Mouse (Mus musculus): ENCODE measurements around the gene Sec24d. TPM values are rescaled to one million over a fixed set of nuclear protein-coding genes. Genes with fewer than 3 reads are reported as not detected.

The Sec24d gene
- polyA plus RNA-seq, 1 experiment from 2014 or later = 56.0 TPM

GRCm38 (mm10) chr3:123258709-123259108, 8.5 kb upstream of the Sec24d start:
- Histone ChIP-seq H3K27ac (no peak overlapping the region), H3K9me3 (no peaks in the 10 kb centered on the region)
- 68% methylated on average over 4 of the region's 4 CpGs for WGBS

GRCm38 (mm10) chr3:123264706-123265105, 2.5 kb upstream of the Sec24d start:
- H3K27me3 ChIP-seq (ENCODE audit: insufficient read depth, poor library complexity, severe bottlenecking) = no peaks in the 10 kb centered on the region
- H3K4me1 ChIP-seq = peaks cover 8% of the 10 kb centered on the region
- H3K36me3 ChIP-seq = peaks cover 3% of the 10 kb centered on the region
- DNase-seq (ENCODE audit: low spot score) = no peak
- peak overlapping the region; percentile 48 for H3K4me3 ChIP-seq
- peak overlapping the region; percentile 74; the same call in 1 of the 2 replicates for H3K27ac ChIP-seq
- H3K9me3 ChIP-seq = no peaks in the 10 kb centered on the region
- 50% methylated on average over 6 of the region's 6 CpGs for WGBS

More at GRCm38 (mm10) chr3:123258709-123259108, 8.5 kb upstream of the Sec24d start:
- H3K36me3 ChIP-seq = no peaks in the 10 kb centered on the region
- H3K27me3 ChIP-seq (ENCODE audit: insufficient read depth, poor library complexity, severe bottlenecking) = no peaks in the 10 kb centered on the region
- H3K4me1 ChIP-seq = peaks cover 5% of the 10 kb centered on the region; the same call in 1 of the 2 replicates
- H3K4me3 ChIP-seq = no peak overlapping the region
- DNase-seq (ENCODE audit: low spot score) = no peak

GRCm38 (mm10) chr3:123267741-123268201, 516 bp downstream of the Sec24d start:
- Histone ChIP-seq H3K27me3 (ENCODE audit: insufficient read depth, poor library complexity, severe bottlenecking) (no peaks in the 10 kb centered on the region), H3K4me1 (peaks cover 8% of the 10 kb centered on the region), H3K9me3 (no peaks in the 10 kb centered on the region), H3K36me3 (peaks cover 33% of the 10 kb centered on the region), H3K27ac (peak overlapping the region; percentile 93), H3K4me3 (peak overlapping the region; percentile 96)
- DNase-seq (ENCODE audit: low spot score) = peak; percentile 84
- 0% methylated on average over 25 of the region's 25 CpGs for WGBS

DNA sequence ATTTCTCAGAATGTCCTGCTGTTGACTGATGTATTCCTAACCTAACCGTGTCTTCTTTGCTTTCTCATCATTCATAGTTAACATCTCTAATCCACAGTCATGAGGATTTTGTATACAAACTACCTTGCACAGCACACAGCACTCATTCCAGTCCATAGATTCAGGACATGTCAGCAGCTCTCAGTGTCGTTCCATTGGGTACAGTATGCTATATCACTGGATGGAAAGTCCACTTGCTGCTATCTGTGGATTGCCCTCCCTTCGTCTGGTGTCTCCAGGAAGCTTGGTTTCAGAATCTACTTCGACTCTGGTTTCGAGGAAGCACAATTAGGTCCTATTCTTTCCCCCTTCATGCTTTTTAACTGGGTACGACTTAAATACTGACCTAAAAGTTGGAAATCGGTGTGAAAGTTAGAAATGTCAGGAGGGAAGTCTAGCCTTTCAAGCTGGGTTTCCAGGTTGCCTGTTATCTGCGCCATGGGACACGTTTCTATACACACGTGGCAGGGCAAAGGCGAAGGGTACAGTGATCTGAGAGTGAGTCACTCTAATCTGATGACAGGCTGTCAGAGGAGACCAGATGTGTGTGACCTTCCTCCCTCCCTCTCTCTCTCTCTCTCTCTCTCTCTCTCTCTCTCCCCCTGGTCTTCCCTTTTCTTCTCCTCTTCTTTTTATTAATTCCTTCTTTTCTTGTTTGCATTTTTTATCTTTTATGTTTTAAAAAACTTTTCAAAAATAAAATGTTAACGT, 15.8 kb downstream of the Sec24d start:
- no peak for DNase-seq (ENCODE audit: low spot score)
- Histone ChIP-seq H3K4me1 (peaks cover 17% of the 10 kb centered on the region), H3K9me3 (no peaks in the 10 kb centered on the region), H3K27me3 (ENCODE audit: insufficient read depth, poor library complexity, severe bottlenecking) (no peaks in the 10 kb centered on the region), H3K4me3 (no peak overlapping the region), H3K27ac (peak overlapping the region; percentile 52; the same call in 1 of the 2 replicates), H3K36me3 (peaks cover 81% of the 10 kb centered on the region)
- WGBS = 50% methylated on average over 12 of the region's 12 CpGs

DNA sequence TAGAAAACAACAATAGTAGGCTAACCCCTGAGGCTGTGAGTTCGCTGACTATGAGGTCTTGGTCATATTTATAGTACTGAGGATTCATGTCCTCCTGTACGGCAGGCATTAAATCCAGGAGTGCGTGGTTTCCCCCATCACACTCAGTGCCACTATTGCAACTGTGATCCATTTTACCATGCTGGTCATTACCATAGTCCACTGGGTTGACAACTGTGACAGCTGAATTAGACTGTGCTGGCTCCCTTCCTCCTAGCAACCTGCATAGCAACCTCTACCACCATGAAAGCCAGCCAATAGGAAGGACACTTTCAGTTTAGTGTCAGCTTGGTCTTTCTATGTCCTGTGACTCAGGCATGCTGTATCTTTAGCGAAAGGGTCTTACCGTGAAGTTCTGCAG, 17.0 kb downstream of the Sec24d start:
- peaks cover 26% of the 10 kb centered on the region for H3K4me1 ChIP-seq
- 93% methylated on average over 5 of the region's 5 CpGs for WGBS

GRCm38 (mm10) chr3:123285649-123286048, 18.4 kb downstream of the Sec24d start:
- peaks cover 62% of the 10 kb centered on the region for H3K36me3 ChIP-seq
- no peak for DNase-seq (ENCODE audit: low spot score)

More for the DNA sequence above, 17.0 kb downstream of the Sec24d start:
- Histone ChIP-seq H3K27me3 (ENCODE audit: insufficient read depth, poor library complexity, severe bottlenecking) (no peaks in the 10 kb centered on the region), H3K4me3 (no peak overlapping the region), H3K27ac (no peak overlapping the region), H3K9me3 (no peaks in the 10 kb centered on the region), H3K36me3 (peaks cover 69% of the 10 kb centered on the region)
- no peak for DNase-seq (ENCODE audit: low spot score)

DNA sequence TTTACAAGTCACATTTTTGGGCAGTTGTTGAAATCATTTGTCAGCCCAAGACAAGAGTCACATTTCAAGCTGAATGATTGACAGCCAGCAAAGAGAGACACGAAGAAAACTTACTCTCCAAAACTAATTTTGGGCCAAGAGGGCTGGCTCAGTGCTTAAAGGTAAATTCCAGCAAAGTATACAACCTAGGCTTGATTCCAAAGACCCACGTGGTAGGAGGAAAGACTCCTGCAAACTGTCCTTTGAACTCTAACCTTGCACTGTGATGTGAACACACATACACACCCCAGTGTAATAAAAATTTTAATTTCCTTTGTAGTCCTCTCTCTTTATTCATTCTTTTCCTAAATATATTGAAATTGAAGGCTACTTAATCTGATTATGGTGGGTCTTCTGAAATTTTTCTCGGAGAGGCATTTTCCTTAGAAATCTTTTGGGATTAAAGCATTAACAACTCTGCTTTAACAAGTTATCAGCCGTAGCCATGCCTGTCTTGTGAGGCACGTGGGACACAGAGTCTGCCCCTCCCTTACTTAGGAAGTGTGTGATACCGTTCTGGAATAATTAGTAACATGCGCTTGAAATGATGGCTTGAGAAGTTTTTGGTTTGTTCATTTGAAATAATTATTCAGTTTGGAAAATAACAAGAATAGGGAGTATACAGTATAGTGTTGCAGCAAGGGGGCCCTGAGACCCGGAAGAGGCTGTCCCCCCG, 21.8 kb downstream of the Sec24d start:
- WGBS = 39% methylated on average over 9 of the region's 9 CpGs
- no peak for DNase-seq (ENCODE audit: low spot score)
- Histone ChIP-seq H3K36me3 (peaks cover 51% of the 10 kb centered on the region), H3K27ac (peak overlapping the region; percentile 13; the same call in 1 of the 2 replicates), H3K4me1 (peaks cover 21% of the 10 kb centered on the region), H3K9me3 (no peaks in the 10 kb centered on the region), H3K27me3 (ENCODE audit: insufficient read depth, poor library complexity, severe bottlenecking) (no peaks in the 10 kb centered on the region), H3K4me3 (no peak overlapping the region)

More at GRCm38 (mm10) chr3:123285649-123286048, 18.4 kb downstream of the Sec24d start:
- peaks cover 31% of the 10 kb centered on the region for H3K4me1 ChIP-seq
- H3K27ac ChIP-seq = no peak overlapping the region
- H3K27me3 ChIP-seq (ENCODE audit: insufficient read depth, poor library complexity, severe bottlenecking) = no peaks in the 10 kb centered on the region
- no peaks in the 10 kb centered on the region for H3K9me3 ChIP-seq
- H3K4me3 ChIP-seq = no peak overlapping the region

DNA sequence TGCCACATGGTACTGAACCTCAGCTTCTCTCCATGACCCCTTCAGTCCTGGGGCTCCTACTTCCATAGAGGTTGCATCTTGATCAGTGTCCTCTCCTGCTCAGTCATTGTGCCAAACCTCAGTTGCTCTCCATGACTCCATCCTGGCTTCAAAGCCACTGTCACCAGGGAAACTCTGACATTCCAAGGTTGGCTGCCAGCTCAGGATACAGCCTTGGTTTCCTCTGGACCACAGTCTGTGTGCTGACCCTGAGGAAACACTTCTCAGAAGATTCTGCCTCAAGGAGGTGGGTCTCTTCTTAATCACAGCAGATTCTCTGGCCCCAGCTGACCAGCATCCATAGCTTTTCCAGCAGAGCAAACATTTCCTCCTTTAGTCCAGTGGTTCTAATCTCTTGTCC, 24.4 kb downstream of the Sec24d start:
- no peak overlapping the region for H3K4me3 ChIP-seq
- H3K27ac ChIP-seq = no peak overlapping the region
- H3K4me1 ChIP-seq = peaks cover 30% of the 10 kb centered on the region
- no peak for DNase-seq (ENCODE audit: low spot score)
- no peaks in the 10 kb centered on the region for H3K27me3 ChIP-seq (ENCODE audit: insufficient read depth, poor library complexity, severe bottlenecking)
- peaks cover 46% of the 10 kb centered on the region for H3K36me3 ChIP-seq
- H3K9me3 ChIP-seq = no peaks in the 10 kb centered on the region

DNA sequence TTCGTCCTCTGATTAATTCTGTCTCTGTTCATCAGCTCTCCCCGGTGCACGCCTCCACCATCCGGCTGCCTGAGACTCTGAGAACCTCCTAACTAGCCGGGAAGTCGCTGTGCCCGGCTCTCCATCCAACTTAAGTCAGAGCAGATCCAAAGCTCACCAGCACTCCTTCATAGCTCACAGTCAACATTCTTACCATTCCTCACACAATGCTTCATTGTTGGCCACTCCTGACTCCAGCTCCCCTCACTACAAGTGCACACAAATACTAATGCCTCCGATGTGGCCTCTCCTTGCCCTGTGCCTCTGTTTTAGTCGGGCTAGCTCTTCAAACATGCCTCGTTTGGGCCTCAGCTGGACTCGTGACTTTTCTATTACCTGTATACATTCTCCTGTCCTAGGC, 29.4 kb downstream of the Sec24d start:
- H3K27ac ChIP-seq = peak overlapping the region; percentile 67
- 60% methylated on average over 11 of the region's 11 CpGs for WGBS
- peaks cover 70% of the 10 kb centered on the region for H3K36me3 ChIP-seq

GRCm38 (mm10) chr3:123298283-123298682, 31.0 kb downstream of the Sec24d start:
- Histone ChIP-seq H3K27me3 (ENCODE audit: insufficient read depth, poor library complexity, severe bottlenecking) (no peaks in the 10 kb centered on the region), H3K4me3 (no peak overlapping the region), H3K9me3 (no peaks in the 10 kb centered on the region), H3K36me3 (peaks cover 82% of the 10 kb centered on the region), H3K27ac (no peak overlapping the region), H3K4me1 (peaks cover 17% of the 10 kb centered on the region)
- WGBS = 83% methylated on average over 9 of the region's 9 CpGs
- no peak for DNase-seq (ENCODE audit: low spot score)

More for the DNA sequence above, 29.4 kb downstream of the Sec24d start:
- Histone ChIP-seq H3K9me3 (no peaks in the 10 kb centered on the region), H3K4me3 (no peak overlapping the region), H3K27me3 (ENCODE audit: insufficient read depth, poor library complexity, severe bottlenecking) (no peaks in the 10 kb centered on the region), H3K4me1 (peaks cover 19% of the 10 kb centered on the region)
- DNase-seq (ENCODE audit: low spot score) = no peak

DNA sequence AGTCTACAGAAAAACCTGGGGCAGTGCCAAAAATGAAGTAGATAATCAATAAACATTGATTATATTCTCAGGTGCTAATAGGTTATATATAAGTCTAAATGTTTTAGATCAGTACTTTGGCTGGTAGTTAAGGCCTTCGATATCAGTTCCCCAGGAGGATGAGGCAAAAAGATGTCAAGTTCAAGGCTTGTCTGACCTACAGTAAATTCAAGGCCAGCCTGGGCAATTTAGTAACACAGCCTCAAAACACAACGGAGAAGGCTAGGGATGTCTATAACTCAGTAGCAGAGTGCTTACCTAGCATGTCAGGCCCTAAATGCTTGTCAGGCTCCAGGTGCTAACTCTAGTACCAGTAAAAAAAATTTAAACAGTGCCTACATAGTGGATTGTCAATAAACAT, 34.3 kb downstream of the Sec24d start:
- WGBS = 92% methylated on average over 2 of the region's 2 CpGs
- no peak for DNase-seq (ENCODE audit: low spot score)
- H3K27ac ChIP-seq = no peak overlapping the region
- H3K27me3 ChIP-seq (ENCODE audit: insufficient read depth, poor library complexity, severe bottlenecking) = no peaks in the 10 kb centered on the region
- H3K36me3 ChIP-seq = peaks cover 74% of the 10 kb centered on the region
- no peaks in the 10 kb centered on the region for H3K9me3 ChIP-seq
- no peak overlapping the region for H3K4me3 ChIP-seq
- peaks cover 6% of the 10 kb centered on the region for H3K4me1 ChIP-seq

DNA sequence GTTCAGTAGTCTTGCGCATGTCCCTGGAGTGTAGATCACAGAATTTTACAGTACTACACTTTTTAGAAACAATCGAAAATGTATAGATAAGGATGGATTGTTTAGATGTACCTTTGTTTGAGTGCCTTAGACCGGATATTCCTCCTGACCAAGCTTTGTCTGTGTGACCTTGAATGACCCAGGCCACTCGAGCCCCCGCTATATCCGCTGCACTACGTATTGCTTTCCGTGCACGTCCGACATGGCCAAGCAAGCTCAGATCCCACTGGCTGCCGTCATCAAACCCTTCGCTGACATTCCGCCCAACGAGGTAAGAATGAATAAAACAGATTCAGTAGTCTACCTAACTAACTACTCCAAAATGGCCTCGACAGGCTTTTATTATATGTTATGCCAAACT, 38.4 kb downstream of the Sec24d start:
- no peak for DNase-seq (ENCODE audit: low spot score)
- Histone ChIP-seq H3K27ac (no peak overlapping the region), H3K4me1 (no peaks in the 10 kb centered on the region), H3K27me3 (ENCODE audit: insufficient read depth, poor library complexity, severe bottlenecking) (no peaks in the 10 kb centered on the region), H3K9me3 (no peaks in the 10 kb centered on the region), H3K4me3 (no peak overlapping the region), H3K36me3 (peaks cover 68% of the 10 kb centered on the region)
- 93% methylated on average over 15 of the region's 15 CpGs for WGBS

DNA sequence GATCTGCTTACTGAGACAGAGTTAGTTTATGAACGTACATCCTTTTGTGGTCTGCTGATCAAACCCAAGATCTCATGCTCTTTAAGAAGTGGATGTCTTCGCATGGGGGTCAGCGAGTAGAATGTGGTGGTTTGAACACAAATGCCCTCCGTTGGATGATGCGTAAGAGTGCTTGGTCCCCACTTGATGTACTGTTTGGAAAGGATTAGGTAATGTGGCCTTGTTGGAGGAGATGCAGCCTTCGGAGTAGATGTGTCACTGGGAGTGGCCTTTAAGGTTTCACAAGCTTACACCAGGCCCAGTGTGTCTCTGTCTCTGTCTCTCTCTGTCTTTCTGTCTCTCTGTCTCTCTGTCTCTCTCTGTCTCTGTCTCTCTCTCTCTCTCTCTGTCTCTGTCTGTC, 40.2 kb downstream of the Sec24d start:
- WGBS = 89% methylated on average over 6 of the region's 6 CpGs
- H3K36me3 ChIP-seq = peaks cover 53% of the 10 kb centered on the region
- DNase-seq (ENCODE audit: low spot score) = no peak
- H3K4me1 ChIP-seq = no peaks in the 10 kb centered on the region
- no peaks in the 10 kb centered on the region for H3K27me3 ChIP-seq (ENCODE audit: insufficient read depth, poor library complexity, severe bottlenecking)
- no peak overlapping the region for H3K4me3 ChIP-seq
- H3K27ac ChIP-seq = no peak overlapping the region
- H3K9me3 ChIP-seq = no peaks in the 10 kb centered on the region

All from heart, embryonic 10.5 days (tissue).